Mouse (Mus musculus) liver, embryonic 12.5 days (tissue): ENCODE results near the gene Pkdrej. TPM values are rescaled to one million over a fixed set of nuclear protein-coding genes. Genes with fewer than 3 reads are reported as not detected.

ENCODE experiments used
- ATAC-seq: fragments of 200-750 bp; cut with Nextera tagmentation; 2 replicates; pipeline ENCODE4 v1.8.0; 2017; ENCODE audit warnings: moderate number of reproducible peaks, mild to moderate bottlenecking, moderate library complexity
- H3K27ac ChIP-seq: fragments of 300-500 bp; sonication (generic); 2 replicates; pipeline ENCODE4 v1.5.1; 2016; ENCODE audit warnings: mild to moderate bottlenecking
- H3K27me3 ChIP-seq: fragments of 300-500 bp; sonication (generic); replicated peaks from 2 replicates; pipeline ENCODE4 v1.6.1; 2016; ENCODE audit warnings: mild to moderate bottlenecking, moderate library complexity
- H3K36me3 ChIP-seq: fragments of 300-500 bp; sonication (generic); 2 replicates; pipeline ENCODE4 v1.6.1; 2016; ENCODE audit warnings: mild to moderate bottlenecking, moderate library complexity
- H3K4me1 ChIP-seq: fragments of 300-500 bp; sonication (generic); 2 replicates; pipeline ENCODE4 v1.6.1; 2016
- H3K4me2 ChIP-seq: fragments of 300-500 bp; sonication (generic); 2 replicates; pipeline ENCODE4 v1.6.1; 2016; ENCODE audit warnings: mild to moderate bottlenecking, moderate library complexity
- H3K4me3 ChIP-seq: fragments of 300-500 bp; sonication (generic); 2 replicates; pipeline ENCODE4 v1.5.1; 2016; ENCODE audit warnings: mild to moderate bottlenecking, moderate library complexity
- H3K9ac ChIP-seq: fragments of 300-500 bp; sonication (generic); 2 replicates; pipeline ENCODE4 v1.6.1; 2016; ENCODE audit warnings: mild to moderate bottlenecking, moderate library complexity
- H3K9me3 ChIP-seq: fragments of 300-500 bp; sonication (generic); replicated peaks from 2 replicates; pipeline ENCODE4 v1.6.1; 2016; ENCODE audit warnings: mild to moderate bottlenecking, moderate library complexity
- WGBS: fragments of 180-500 bp; shearing (Covaris S2); methylation state at CpG from one replicate; pipeline ENCODE4 v1.1.7; 2016; ENCODE audit not compliant: insufficient replicate concordance; 5-methylcytosine and 5-hydroxymethylcytosine counted together
- polyA plus RNA-seq: library from polyadenylated mRNA; unstranded; fragments of >200 nt; fragmentation: Nextera tagmentation; extraction: Ambion mirVana; gene quantifications from 2 replicates; pipeline ENCODE4 v1.2.1, GENCODE M21; 2016

The Pkdrej gene
- polyA plus RNA-seq, 1 experiment from 2014 or later = 0.12 TPM

DNA sequence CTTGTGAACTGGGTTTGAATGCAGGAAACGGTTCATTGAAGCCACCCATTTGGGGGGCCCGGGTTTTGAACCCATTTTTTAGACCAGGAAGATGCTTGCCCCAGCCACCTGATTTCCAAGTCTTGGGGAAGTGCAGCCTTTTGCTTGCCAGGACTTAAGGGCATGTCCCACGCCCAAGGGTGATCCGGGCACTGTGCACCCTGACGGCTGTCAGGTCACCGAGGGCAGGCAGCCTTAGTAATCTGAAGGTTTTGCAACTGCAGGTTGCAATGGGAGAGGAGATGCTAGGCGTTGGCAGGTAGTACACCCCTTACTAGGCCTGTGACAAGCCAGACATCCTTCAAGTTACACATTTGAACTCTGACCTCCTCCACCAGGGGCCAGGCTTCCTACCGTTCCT is 11.1 kb upstream of the Pkdrej start:
- Histone ChIP-seq H3K27ac (peak overlapping the region; percentile 76), H3K4me1 (peaks cover 52% of the 10 kb centered on the region), H3K27me3 (no peaks in the 10 kb centered on the region), H3K4me3 (peak overlapping the region; percentile 64), H3K36me3 (no peaks in the 10 kb centered on the region), H3K4me2 (peak overlapping the region; percentile 79), H3K9ac (peak overlapping the region; percentile 62), H3K9me3 (no peaks in the 10 kb centered on the region)
- ATAC-seq = no peak
- 41% methylated on average over 8 of the region's 8 CpGs for WGBS

DNA sequence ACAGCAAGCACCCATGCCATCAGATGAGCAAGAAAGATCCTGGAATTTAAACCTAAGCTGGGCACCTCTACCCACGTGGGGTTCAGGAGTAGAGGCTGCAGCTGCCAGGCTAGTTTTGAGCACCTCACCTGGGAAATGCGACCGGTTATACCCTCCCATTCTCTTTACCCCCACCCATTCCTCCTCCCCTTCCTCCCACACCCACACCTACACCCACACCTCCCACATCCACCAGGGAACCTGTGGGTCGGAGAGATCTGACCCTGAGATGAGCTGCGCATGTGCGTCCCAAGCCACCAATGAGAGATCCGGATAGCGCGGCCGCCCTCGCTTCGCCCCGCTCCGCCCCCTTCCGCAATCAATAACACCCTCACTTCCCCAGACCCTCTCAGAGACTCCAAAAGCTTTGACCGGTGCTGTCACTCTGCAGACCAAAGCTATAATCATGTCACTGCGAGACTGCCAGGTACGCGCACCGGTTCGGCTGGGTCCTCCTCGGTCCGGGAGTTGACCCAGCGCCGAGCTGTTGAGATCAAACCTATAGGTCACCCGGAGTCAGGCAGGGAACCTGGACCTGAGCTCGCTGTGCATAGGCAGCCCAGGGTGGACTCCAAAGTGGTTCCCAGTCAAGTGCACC is 10.5 kb upstream of the Pkdrej start, which contains the start of gene Ttc38:
TSS of gene Ttc38 (plus strand) at position 353 of the 637 bp plus-strand sequence.
- H3K4me3 ChIP-seq = peak within 1 kb of the TSS; percentile 64
- peaks cover 57% of the 10 kb centered on the region for H3K4me1 ChIP-seq
- peak; percentile 88 for ATAC-seq
- WGBS = under 1% methylated on average over 27 of the region's 27 CpGs
- H3K9ac ChIP-seq = peak within 1 kb of the TSS; percentile 62
- peak within 1 kb of the TSS; percentile 79 for H3K4me2 ChIP-seq
- H3K9me3 ChIP-seq = no peaks in the 10 kb centered on the region
- H3K36me3 ChIP-seq = no peaks in the 10 kb centered on the region
- H3K27ac ChIP-seq = peak within 1 kb of the TSS; percentile 76
- no peaks in the 10 kb centered on the region for H3K27me3 ChIP-seq

DNA sequence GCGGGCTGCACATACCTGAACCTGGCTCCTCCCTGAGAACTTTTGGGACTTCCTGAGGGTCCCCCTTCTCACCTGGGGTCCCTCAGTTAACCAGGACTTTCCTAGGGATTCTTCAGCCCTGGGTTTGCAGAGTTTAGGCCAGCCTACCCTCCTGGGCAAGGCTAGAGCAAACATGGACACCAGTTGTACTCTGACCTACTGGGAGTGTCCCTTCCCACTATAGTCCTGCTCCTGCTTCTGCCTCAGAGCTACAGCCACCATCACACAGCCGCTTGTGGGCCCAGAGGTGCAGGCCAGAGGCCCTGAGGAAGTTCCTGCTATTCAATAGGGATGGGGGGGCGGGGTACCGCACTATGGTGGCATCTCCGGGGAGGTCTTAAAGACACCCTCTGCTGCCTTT is 7.9 kb upstream of the Pkdrej start:
- WGBS = 63% methylated on average over 5 of the region's 5 CpGs
- H3K4me3 ChIP-seq = no peak overlapping the region
- ATAC-seq = no peak
- no peaks in the 10 kb centered on the region for H3K36me3 ChIP-seq
- no peak overlapping the region for H3K4me2 ChIP-seq
- H3K4me1 ChIP-seq = peaks cover 65% of the 10 kb centered on the region
- H3K27ac ChIP-seq = peak overlapping the region; percentile 31
- no peaks in the 10 kb centered on the region for H3K27me3 ChIP-seq
- no peaks in the 10 kb centered on the region for H3K9me3 ChIP-seq
- H3K9ac ChIP-seq = no peak overlapping the region

DNA sequence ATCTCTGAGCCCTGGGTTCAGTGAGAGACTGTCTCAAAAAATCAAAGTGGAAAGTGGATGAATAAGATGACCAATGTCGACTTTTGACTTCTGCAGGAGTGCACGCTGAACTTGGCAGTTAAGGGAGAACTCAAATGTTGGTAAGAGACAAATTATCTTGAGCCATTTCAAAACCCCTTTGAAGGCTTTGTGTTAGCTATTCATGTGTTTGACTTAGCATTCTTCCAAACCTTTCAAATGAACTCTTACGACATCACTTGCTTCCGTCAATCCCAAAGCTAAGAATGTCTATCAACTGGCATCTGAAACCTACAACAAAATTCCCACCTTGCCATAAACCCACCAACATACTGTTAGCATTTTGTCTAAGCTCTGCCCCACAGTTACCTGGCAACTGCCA is 6.5 kb upstream of the Pkdrej start:
- H3K9me3 ChIP-seq = no peaks in the 10 kb centered on the region
- WGBS = 68% methylated on average over 4 of the region's 4 CpGs
- H3K36me3 ChIP-seq = no peaks in the 10 kb centered on the region
- no peak overlapping the region for H3K9ac ChIP-seq
- H3K27ac ChIP-seq = no peak overlapping the region
- peaks cover 11% of the 10 kb centered on the region; the same call in 1 of the 2 replicates for H3K27me3 ChIP-seq
- H3K4me2 ChIP-seq = no peak overlapping the region
- ATAC-seq = no peak
- peaks cover 61% of the 10 kb centered on the region for H3K4me1 ChIP-seq
- H3K4me3 ChIP-seq = no peak overlapping the region

DNA sequence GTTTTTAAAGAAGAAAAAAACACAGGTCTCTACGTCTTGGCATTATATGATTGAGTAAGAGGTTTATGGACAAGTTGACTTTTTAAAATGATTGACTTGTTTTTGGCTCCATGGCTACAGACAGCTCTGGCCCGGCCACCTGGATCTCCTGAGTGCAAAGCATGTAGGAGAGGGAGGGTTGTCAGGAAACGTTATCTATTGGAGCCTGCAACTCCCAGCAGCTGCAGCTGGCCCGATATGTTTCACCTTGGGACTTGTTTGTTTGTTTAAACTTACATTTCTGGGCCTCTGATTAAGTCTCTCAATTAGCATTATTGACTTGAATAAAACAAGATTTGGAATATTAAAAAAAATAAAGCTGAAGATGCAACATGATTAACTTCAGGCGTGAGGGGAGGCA is 5.1 kb upstream of the Pkdrej start:
- Histone ChIP-seq H3K9ac (peak overlapping the region; percentile 7; the same call in 1 of the 2 replicates), H3K27ac (peak overlapping the region; percentile 60), H3K4me3 (no peak overlapping the region), H3K4me1 (peaks cover 50% of the 10 kb centered on the region), H3K27me3 (peaks cover 25% of the 10 kb centered on the region), H3K4me2 (peak overlapping the region; percentile 47), H3K9me3 (no peaks in the 10 kb centered on the region), H3K36me3 (no peaks in the 10 kb centered on the region)
- ATAC-seq = peak; percentile 85
- WGBS = 33% methylated on average over 5 of the region's 5 CpGs

DNA sequence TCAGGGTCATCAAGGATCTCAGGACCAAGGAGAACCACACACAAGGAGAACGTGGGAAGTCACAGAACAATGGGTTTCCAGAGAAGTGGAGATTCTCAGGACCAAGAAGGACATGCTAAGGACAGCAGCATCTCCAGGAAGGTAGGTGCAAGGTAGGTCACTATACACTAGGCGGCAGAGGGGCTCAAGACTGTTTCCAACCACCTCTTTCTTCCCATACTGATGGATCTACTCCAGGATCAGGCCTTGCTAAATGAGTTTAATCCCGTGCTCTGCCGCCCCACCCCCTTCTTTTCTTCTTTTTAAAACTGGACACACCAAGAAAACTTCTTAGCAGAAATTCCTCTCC is 451 bp upstream of the Pkdrej start:
- Histone ChIP-seq H3K36me3 (no peaks in the 10 kb centered on the region), H3K4me3 (peak overlapping the region; percentile 58), H3K27ac (no peak overlapping the region), H3K27me3 (peaks cover 53% of the 10 kb centered on the region), H3K4me2 (peak overlapping the region; percentile 88), H3K9me3 (peaks cover 26% of the 10 kb centered on the region), H3K4me1 (peaks cover 19% of the 10 kb centered on the region), H3K9ac (peak overlapping the region; percentile 70)
- ATAC-seq = no peak
- 23% methylated on average over 4 of the region's 4 CpGs for WGBS

DNA sequence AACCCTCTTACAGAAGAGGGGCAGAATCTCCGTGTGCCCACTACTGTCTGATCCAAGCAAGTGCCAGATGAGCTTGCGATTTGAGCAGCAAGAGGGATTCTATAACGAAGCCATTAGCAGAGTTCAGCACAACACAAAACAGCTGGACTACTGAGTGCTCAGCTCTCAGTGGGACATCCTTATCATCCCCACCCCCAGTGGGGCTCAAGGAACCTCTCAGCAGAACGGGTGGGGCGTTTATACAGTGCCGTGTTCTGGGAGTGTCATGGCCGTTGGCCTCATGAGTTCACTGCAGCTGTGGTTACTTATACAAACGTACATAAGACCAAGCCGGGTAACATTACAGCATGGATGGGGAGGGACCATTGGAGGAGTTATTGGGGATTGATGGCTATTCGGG is 8.1 kb downstream of the Pkdrej start:
- peaks cover 27% of the 10 kb centered on the region for H3K9me3 ChIP-seq
- H3K4me2 ChIP-seq = peak overlapping the region; percentile 16; the same call in 1 of the 2 replicates
- peaks cover 42% of the 10 kb centered on the region for H3K4me1 ChIP-seq
- no peak for ATAC-seq
- H3K36me3 ChIP-seq = no peaks in the 10 kb centered on the region
- H3K9ac ChIP-seq = no peak overlapping the region
- no peak overlapping the region for H3K27ac ChIP-seq
- H3K27me3 ChIP-seq = no peaks in the 10 kb centered on the region
- 50% methylated on average over 10 of the region's 10 CpGs for WGBS
- H3K4me3 ChIP-seq = no peak overlapping the region

DNA sequence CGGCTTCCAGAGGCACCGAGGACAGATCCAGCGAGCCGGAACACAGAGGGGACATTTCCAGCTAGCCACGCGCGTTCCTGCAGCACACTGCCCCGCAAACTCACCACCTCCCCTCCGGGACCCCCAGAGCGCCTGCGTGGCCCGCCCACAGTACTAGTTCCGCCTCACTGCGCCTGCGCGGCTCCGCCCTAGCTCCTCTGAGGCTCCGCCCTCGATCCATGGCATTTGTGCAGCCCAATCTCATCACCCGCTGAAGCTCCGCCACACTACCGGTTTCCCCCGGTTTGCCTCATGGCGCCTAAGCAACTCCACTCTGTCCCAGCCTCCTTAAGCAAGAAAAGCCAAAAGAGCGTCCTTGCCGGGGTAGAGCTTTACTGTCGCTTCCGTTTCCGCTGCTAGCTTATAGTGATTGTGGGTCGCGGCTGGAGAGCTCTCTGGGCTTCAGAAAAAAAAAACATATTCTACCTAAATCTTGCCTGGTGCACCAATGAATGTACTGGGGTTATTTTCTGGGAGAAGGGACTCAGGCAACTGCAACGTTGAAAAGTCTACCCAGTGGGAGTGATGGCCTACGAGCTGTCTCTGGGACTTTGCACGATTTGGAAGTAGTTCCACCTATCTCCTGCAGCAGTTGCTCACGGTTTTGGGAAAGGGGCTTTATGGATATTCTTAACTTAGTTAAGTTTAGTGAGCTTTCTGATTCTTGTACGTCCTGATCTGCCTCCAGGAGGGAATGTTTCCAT is 9.8 kb downstream of the Pkdrej start, which contains the start of gene Cdpf1:
TSS of gene Cdpf1 (minus strand) at position 163 of the 743 bp plus-strand sequence.
- H3K4me3 ChIP-seq = peak within 1 kb of the TSS; percentile 77
- peak within 1 kb of the TSS; percentile 93 for H3K4me2 ChIP-seq
- peaks cover 10% of the 10 kb centered on the region for H3K9me3 ChIP-seq
- 2% methylated on average over 35 of the region's 36 CpGs for WGBS
- no peaks in the 10 kb centered on the region for H3K27me3 ChIP-seq
- ATAC-seq = peak; percentile 93
- H3K36me3 ChIP-seq = 0 out of 2 replicates have a peak, but pooled peaks cover 6% of the 10 kb centered on the region
- H3K27ac ChIP-seq = peak within 1 kb of the TSS; percentile 89
- H3K9ac ChIP-seq = peak within 1 kb of the TSS; percentile 87
- peaks cover 42% of the 10 kb centered on the region for H3K4me1 ChIP-seq

DNA sequence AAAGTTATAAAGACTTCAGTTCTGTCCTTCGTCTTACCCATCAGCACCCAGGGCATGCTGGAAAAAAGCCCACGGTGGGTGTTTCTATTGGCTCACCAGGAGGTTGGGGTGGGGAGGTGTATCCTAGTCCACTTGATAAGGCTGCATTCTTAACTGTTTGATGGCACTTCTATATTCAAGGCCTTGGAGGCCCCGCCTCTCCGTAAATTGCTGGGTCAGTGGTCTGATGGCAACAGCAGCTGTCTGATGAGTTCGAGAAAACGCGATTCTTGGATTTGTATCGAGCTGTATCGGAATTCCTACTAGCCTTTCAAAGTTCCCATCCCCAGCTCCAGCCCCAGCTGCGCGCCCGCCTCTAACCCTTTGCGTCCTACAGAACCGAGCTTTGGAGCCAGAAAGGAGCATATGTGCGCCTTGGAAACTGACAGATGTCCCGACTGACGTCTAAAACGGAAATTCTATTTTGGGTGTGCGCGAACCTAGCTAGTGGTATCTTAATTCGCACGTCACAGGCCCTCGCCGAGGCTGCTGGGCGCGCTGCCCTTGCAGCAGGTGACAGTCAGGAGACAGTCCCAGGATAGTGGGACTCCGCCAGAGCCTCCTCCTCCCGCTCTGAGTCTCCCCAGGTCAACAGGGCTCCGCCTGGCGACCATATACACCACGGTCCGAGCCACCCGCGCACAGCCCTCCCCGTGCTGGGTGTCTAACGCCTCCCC is 10.6 kb downstream of the Pkdrej start:
- 0 out of 2 replicates have a peak, but pooled peaks cover 6% of the 10 kb centered on the region for H3K9me3 ChIP-seq
- peak overlapping the region; percentile 89 for H3K27ac ChIP-seq
- no peaks in the 10 kb centered on the region for H3K27me3 ChIP-seq
- peak overlapping the region; percentile 87 for H3K9ac ChIP-seq
- H3K4me2 ChIP-seq = peak overlapping the region; percentile 93
- WGBS = 2% methylated on average over 36 of the region's 36 CpGs
- ATAC-seq = peak; percentile 87
- peak overlapping the region; percentile 77 for H3K4me3 ChIP-seq
- 0 out of 2 replicates have a peak, but pooled peaks cover 6% of the 10 kb centered on the region for H3K36me3 ChIP-seq
- H3K4me1 ChIP-seq = peaks cover 42% of the 10 kb centered on the region

DNA sequence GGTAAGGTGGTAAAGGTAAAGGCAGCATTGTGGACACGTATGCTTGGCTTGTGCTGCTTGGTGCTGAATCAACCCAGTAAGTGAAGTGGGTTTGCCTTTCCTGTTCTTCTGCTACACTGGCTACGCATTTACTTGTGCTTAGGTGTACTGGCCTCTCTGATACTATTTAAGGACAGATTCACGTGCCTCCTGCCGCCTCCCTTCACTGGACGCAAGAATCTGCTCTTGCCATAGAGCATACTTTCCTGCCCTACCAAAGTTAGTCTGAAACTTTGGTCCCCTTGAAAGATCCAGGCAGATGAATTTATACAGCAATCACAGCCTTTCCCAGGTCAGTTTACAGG is 11.1 kb downstream of the Pkdrej start:
- WGBS = 80% methylated on average over 5 of the region's 5 CpGs
- Histone ChIP-seq H3K27me3 (no peaks in the 10 kb centered on the region), H3K36me3 (0 out of 2 replicates have a peak, but pooled peaks cover 6% of the 10 kb centered on the region), H3K4me2 (peak overlapping the region; percentile 93), H3K9ac (peak overlapping the region; percentile 87), H3K27ac (peak overlapping the region; percentile 89), H3K9me3 (0 out of 2 replicates have a peak, but pooled peaks cover 2% of the 10 kb centered on the region), H3K4me3 (peak overlapping the region; percentile 77), H3K4me1 (peaks cover 42% of the 10 kb centered on the region)
- ATAC-seq = no peak

DNA sequence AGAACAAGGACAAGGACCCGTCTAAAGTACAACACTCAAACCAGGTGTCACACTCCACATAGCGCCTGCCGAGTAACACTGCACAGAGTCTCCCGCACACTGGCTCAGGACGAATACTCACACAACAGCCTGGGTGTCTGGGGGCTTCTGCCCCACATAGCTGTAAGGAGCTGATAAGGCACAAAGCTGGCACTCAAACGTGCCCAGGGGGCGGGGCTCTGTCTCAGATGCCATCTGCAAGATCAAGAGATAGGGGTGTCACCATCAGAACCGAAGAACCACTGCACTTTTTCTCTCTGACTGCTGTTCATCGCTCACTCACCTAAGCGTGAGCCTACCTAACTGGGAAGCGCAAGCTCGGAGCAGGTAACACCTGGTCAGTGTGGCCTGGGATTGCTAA is 12.4 kb downstream of the Pkdrej start:
- Histone ChIP-seq H3K9ac (no peak overlapping the region), H3K4me2 (no peak overlapping the region), H3K27me3 (no peaks in the 10 kb centered on the region), H3K4me1 (peaks cover 42% of the 10 kb centered on the region), H3K36me3 (0 out of 2 replicates have a peak, but pooled peaks cover 6% of the 10 kb centered on the region), H3K4me3 (no peak overlapping the region), H3K27ac (no peak overlapping the region), H3K9me3 (no peaks in the 10 kb centered on the region)
- 71% methylated on average over 12 of the region's 12 CpGs for WGBS
- ATAC-seq = no peak

DNA sequence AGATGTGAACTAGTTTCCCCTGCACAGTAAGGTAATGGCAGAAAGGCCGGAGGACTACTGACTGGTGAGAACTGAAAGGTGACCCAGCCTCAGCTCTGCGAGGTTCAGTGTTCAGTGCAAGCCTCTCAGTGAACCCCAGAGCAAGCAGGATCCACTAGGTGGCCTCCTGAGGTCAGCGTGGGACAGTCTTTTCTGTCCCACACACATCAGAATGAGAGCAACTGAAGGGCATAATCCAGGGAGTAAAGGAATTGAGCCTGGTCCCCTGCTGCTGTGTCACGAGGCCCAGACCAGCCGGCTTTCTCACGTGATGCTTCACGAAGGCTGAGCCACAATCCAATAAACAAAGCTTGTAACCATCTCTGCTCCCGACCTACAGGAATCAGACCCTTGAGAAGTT is 13.1 kb downstream of the Pkdrej start:
- ATAC-seq = no peak
- Histone ChIP-seq H3K36me3 (0 out of 2 replicates have a peak, but pooled peaks cover 6% of the 10 kb centered on the region), H3K9me3 (no peaks in the 10 kb centered on the region), H3K4me3 (no peak overlapping the region), H3K9ac (no peak overlapping the region), H3K27me3 (no peaks in the 10 kb centered on the region), H3K4me1 (peaks cover 37% of the 10 kb centered on the region), H3K27ac (no peak overlapping the region), H3K4me2 (no peak overlapping the region)
- 73% methylated on average over 8 of the region's 8 CpGs for WGBS
